8 mouse cellular contexts compared by ENCODE assay signal in the genomic region with DNA sequence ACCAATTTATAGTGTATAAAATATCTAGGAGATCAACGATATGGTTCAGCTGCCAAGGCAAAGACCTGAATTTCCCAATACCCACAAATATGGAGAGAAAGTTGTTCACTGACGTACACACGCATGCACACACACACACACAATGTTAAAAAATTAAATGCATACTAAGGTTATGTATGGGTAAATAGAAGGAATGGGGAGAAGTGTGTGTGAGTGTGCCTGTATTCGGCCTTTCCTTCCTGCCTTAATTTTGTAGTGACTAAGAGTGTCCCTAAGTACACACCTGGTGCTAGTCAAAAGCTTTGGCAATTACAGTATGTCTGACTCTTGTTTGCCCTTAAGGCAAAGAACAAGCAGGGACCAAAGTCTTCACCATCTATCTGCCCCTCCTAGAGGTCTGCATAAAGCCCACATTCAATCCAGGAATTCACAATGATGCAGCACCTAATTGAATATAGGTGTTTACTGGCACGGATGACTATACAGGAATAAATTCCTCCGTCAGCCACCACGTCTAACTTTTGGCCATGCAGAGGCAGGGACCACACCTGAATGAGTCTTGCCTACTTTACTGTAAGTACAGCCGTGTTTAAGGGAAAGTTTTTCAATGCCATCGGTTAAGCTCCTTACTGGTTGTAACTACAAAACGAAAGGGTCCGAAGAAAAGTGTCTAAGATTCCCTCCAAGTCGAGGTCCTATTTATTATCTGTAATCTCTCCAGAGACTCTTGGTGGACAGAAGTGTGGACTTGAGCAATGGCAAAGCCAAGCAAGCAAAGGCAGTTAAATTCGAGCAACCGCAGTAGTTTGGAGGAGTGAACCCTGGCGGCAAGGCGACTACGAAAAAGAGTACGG. TPM values are rescaled to one million over a fixed set of nuclear protein-coding genes. Genes with fewer than 3 reads are reported as not detected.
DNase-seq lines count a peak whose midpoint lies in the region; ATAC-seq and TF ChIP-seq lines count a peak whose summit lies in the region.

No protein-coding gene starts in this region.

- H3K27me3 ChIP-seq in hindbrain, embryonic 12.5 days: no peaks in the 10 kb centered on the region
- H3K27me3 ChIP-seq in midbrain, embryonic 10.5 days (ENCODE audit: low read depth, poor library complexity, severe bottlenecking): no peaks in the 10 kb centered on the region

- no peak for ATAC-seq in hindbrain, embryonic 12.5 days (ENCODE audit: low FRiP score)

- WGBS in lung, adult 2 months: 18% methylated on average over 18 of the region's 18 CpGs
- 28% methylated on average over 18 of the region's 18 CpGs for WGBS in hindbrain, embryonic 12.5 days
- 27% methylated on average over 18 of the region's 18 CpGs for WGBS in midbrain, embryonic 10.5 days

- no peak for TF ChIP-seq POLR2A in lung, adult 2 months (IDR thresholded peaks at IDR 0.05; ENCODE audit: borderline replicate concordance, extremely low read depth, low read depth, low read length)
- TF ChIP-seq POLR2A in cortical plate, adult 2 months (IDR thresholded peaks at IDR 0.05; ENCODE audit: extremely low read depth, insufficient read depth, low read length): no peak

- no peak for DNase-seq in lung, adult 2 months
- DNase-seq in lung, postnatal 10 days: no peak
- DNase-seq in midbrain, embryonic 10.5 days (ENCODE audit: low spot score): no peak
- no peak for DNase-seq in cerebellum, adult 11-12 months
- no peak for DNase-seq in Muller cell, postnatal 12 days (ENCODE audit: inconsistent ontology term)
- DNase-seq in gastrocnemius, postnatal 4 days (ENCODE audit: low spot score in 2 of 2): no peak

- H3K9ac ChIP-seq in hindbrain, embryonic 12.5 days: peak overlapping the region; percentile 66

- no peak for TF ChIP-seq CTCF in lung, adult 2 months (IDR thresholded peaks at IDR 0.05; ENCODE audit: insufficient read depth, low read length)
- no peak for TF ChIP-seq CTCF in cortical plate, adult 2 months (IDR thresholded peaks at IDR 0.05; ENCODE audit: extremely low read depth, insufficient read depth, low read length)

- peak overlapping the region; percentile 63 for H3K4me2 ChIP-seq in hindbrain, embryonic 12.5 days (replicated peaks)

- H3K9me3 ChIP-seq in hindbrain, embryonic 12.5 days (replicated peaks): no peaks in the 10 kb centered on the region
- no peaks in the 10 kb centered on the region for H3K9me3 ChIP-seq in midbrain, embryonic 10.5 days (replicated peaks)

- peak overlapping the region; percentile 77 for H3K4me3 ChIP-seq in lung, adult 2 months (replicated peaks; ENCODE audit: extremely low read depth, low read depth, low read length)
- peak overlapping the region; percentile 57 for H3K4me3 ChIP-seq in cortical plate, adult 2 months (ENCODE audit: insufficient read depth, low read length)
- peak overlapping the region; percentile 50 for H3K4me3 ChIP-seq in hindbrain, embryonic 12.5 days
- peak overlapping the region; percentile 76 for H3K4me3 ChIP-seq in midbrain, embryonic 10.5 days

- peaks cover 4% of the 10 kb centered on the region for H3K4me1 ChIP-seq in lung, adult 2 months (ENCODE audit: control insufficient read depth, insufficient read depth, low read length)
- H3K4me1 ChIP-seq in cortical plate, adult 2 months (ENCODE audit: control insufficient read depth, insufficient read depth, low read length): peaks cover 9% of the 10 kb centered on the region
- peaks cover 26% of the 10 kb centered on the region for H3K4me1 ChIP-seq in hindbrain, embryonic 12.5 days
- H3K4me1 ChIP-seq in midbrain, embryonic 10.5 days: peaks cover 46% of the 10 kb centered on the region

- no peak overlapping the region for H3K27ac ChIP-seq in cortical plate, adult 2 months (ENCODE audit: insufficient read depth, low read length)
- H3K27ac ChIP-seq in hindbrain, embryonic 12.5 days: peak overlapping the region; percentile 72; the same call in 1 of the 2 replicates
- peak overlapping the region; percentile 96 for H3K27ac ChIP-seq in midbrain, embryonic 10.5 days (replicated peaks)

- no peaks in the 10 kb centered on the region for H3K36me3 ChIP-seq in hindbrain, embryonic 12.5 days
- peaks cover 13% of the 10 kb centered on the region for H3K36me3 ChIP-seq in midbrain, embryonic 10.5 days

RNA-seq across cellular contexts. Expression of a gene that starts 12.7 kb away (rescaled TPM):
- polyA plus RNA-seq in lung, adult 2 months (2012; rRNA removed): 10.8 and 12.0 TPM in 2 replicates
- polyA plus RNA-seq in cortical plate, adult 2 months (2012; rRNA removed): 0.49 and 0.50 TPM in 2 replicates
- polyA plus RNA-seq in hindbrain, embryonic 12.5 days (2016; fragmentation: Nextera tagmentation; extraction: Ambion mirVana): 0.64 and 0.97 TPM in 2 replicates
- 1.1 and 1.2 TPM in 2 replicates for polyA plus RNA-seq in midbrain, embryonic 10.5 days (2016; fragmentation: Nextera tagmentation; extraction: Ambion mirVana)
- total RNA-seq in gastrocnemius, postnatal 4 days (2021): 1 to 10 TPM; 1.2 TPM

RNA-seq across cellular contexts. Expression of a gene that starts 15.2 kb away (rescaled TPM):
- polyA plus RNA-seq in lung, adult 2 months (2012; rRNA removed): 24.0 and 38.3 TPM in 2 replicates
- polyA plus RNA-seq in cortical plate, adult 2 months (2012; rRNA removed): 114 and 115 TPM in 2 replicates
- polyA plus RNA-seq in hindbrain, embryonic 12.5 days (2016; fragmentation: Nextera tagmentation; extraction: Ambion mirVana): 186 and 189 TPM in 2 replicates
- 242 and 252 TPM in 2 replicates for polyA plus RNA-seq in midbrain, embryonic 10.5 days (2016; fragmentation: Nextera tagmentation; extraction: Ambion mirVana)
- 100 to 1,000 TPM; 131 to 136 TPM for total RNA-seq in gastrocnemius, postnatal 4 days (2021)

RNA-seq across cellular contexts. Expression of a gene that starts 35.2 kb away (rescaled TPM):
- 18.9 and 24.2 TPM in 2 replicates for polyA plus RNA-seq in lung, adult 2 months (2012; rRNA removed)
- 43.5 and 50.2 TPM in 2 replicates for polyA plus RNA-seq in cortical plate, adult 2 months (2012; rRNA removed)
- 100 and 106 TPM in 2 replicates for polyA plus RNA-seq in hindbrain, embryonic 12.5 days (2016; fragmentation: Nextera tagmentation; extraction: Ambion mirVana)
- polyA plus RNA-seq in midbrain, embryonic 10.5 days (2016; fragmentation: Nextera tagmentation; extraction: Ambion mirVana): 63.0 and 74.5 TPM in 2 replicates
- 10 to 100 TPM; 24.1 to 32.6 TPM for total RNA-seq in gastrocnemius, postnatal 4 days (2021)
